Mouse (Mus musculus) lung, postnatal 10 days (tissue): ENCODE data around the gene Fam129c.

Experiments used
- DNase-seq: peaks from one replicate; pipeline ENCODE4 v3.0.0; 2021

The Fam129c gene

GRCm38 (mm10) chr8:71575020-71575419 is 22.4 kb upstream of the Fam129c start:
- no peak for DNase-seq

- no peak for DNase-seq
Observed at GRCm38 (mm10) chr8:71577856-71578387, 19.5 kb upstream of the Fam129c start.

GRCm38 (mm10) chr8:71579009-71579408 is 18.4 kb upstream of the Fam129c start:
- no peak for DNase-seq

GRCm38 (mm10) chr8:71579476-71579875 is 18.0 kb upstream of the Fam129c start:
- no peak for DNase-seq

GRCm38 (mm10) chr8:71580201-71580600 is 17.2 kb upstream of the Fam129c start:
- DNase-seq: no peak

GRCm38 (mm10) chr8:71586891-71587290 is 10.6 kb upstream of the Fam129c start:
- DNase-seq: peak; percentile 62

- no peak for DNase-seq
Observed at GRCm38 (mm10) chr8:71588762-71589161, 8.7 kb upstream of the Fam129c start.

GRCm38 (mm10) chr8:71591017-71591416 is 6.4 kb upstream of the Fam129c start:
- DNase-seq: no peak

GRCm38 (mm10) chr8:71591471-71592373 is 5.7 kb upstream of the Fam129c start, which contains the start of gene Pgls:
Pgls (plus strand) TSS chr8:71592176.
- DNase-seq: peak; percentile 96

- DNase-seq: peak; percentile 77
Observed at GRCm38 (mm10) chr8:71592374-71593170, 4.9 kb upstream of the Fam129c start.

GRCm38 (mm10) chr8:71593556-71594323 is 3.7 kb upstream of the Fam129c start:
- no peak for DNase-seq

- DNase-seq: no peak
Observed at GRCm38 (mm10) chr8:71594324-71594722, 3.1 kb upstream of the Fam129c start.

- DNase-seq: peak; percentile 91
Observed at GRCm38 (mm10) chr8:71595862-71596261, 1.6 kb upstream of the Fam129c start.

- no peak for DNase-seq
Observed at GRCm38 (mm10) chr8:71596384-71596783, 1.1 kb upstream of the Fam129c start.

GRCm38 (mm10) chr8:71596798-71597197 is 650 bp upstream of the Fam129c start:
- no peak for DNase-seq

GRCm38 (mm10) chr8:71598375-71598774 is 927 bp downstream of the Fam129c start:
- DNase-seq: no peak

- no peak for DNase-seq
Observed at GRCm38 (mm10) chr8:71598841-71599240, 1.4 kb downstream of the Fam129c start.

GRCm38 (mm10) chr8:71601939-71602665 is 4.7 kb downstream of the Fam129c start:
- no peak for DNase-seq

GRCm38 (mm10) chr8:71602666-71603334 is 5.4 kb downstream of the Fam129c start:
- DNase-seq: peak; percentile 93

- DNase-seq: no peak
Observed at GRCm38 (mm10) chr8:71604021-71604420, 6.6 kb downstream of the Fam129c start.
